8 mouse cellular contexts compared by ENCODE assay signal in genomic region chr4:41502171-41502940, GRCm38 (mm10). TPM values are rescaled to one million over a fixed set of nuclear protein-coding genes. Genes with fewer than 3 reads are reported as not detected.
DNase-seq lines count a peak whose midpoint lies in the region; TF ChIP-seq lines count a peak whose summit lies in the region.

No protein-coding gene starts in this region.

- H3K27ac ChIP-seq in liver, adult 2 months (replicated peaks; ENCODE audit: insufficient read depth, low read depth, low read length) = peak overlapping the region; percentile 76
- no peak overlapping the region for H3K27ac ChIP-seq in embryonic fibroblast, embryonic 13.5 days (ENCODE audit: insufficient read depth, low read length)

- 19% methylated on average over 20 of the region's 20 CpGs for WGBS in liver, adult 2 months

- TF ChIP-seq POLR2A in liver, adult 2 months (IDR thresholded peaks at IDR 0.05; ENCODE audit: extremely low read depth, insufficient read depth, low read length) = no peak
- TF ChIP-seq POLR2A in embryonic fibroblast, embryonic 13.5 days (IDR thresholded peaks at IDR 0.05; ENCODE audit: low read depth, low read length) = no peak

- no peaks in the 10 kb centered on the region for H3K27me3 ChIP-seq in liver, adult 2 months (ENCODE audit: control insufficient read depth, insufficient read depth, low read length)
- peaks cover 79% of the 10 kb centered on the region for H3K27me3 ChIP-seq in megakaryocyte, embryonic 14.5 days (replicated peaks)

- no peak for TF ChIP-seq CTCF in liver, adult 2 months (IDR thresholded peaks at IDR 0.05; ENCODE audit: low read depth, low read length)
- no peak for TF ChIP-seq CTCF in embryonic fibroblast, embryonic 13.5 days (IDR thresholded peaks at IDR 0.05; ENCODE audit: borderline replicate concordance, insufficient read depth, low read length)

- DNase-seq in liver, adult 2 months (ENCODE audit: extremely low read depth, low read depth, low spot score) = peak; percentile 62
- no peak for DNase-seq in liver
- peak; percentile 6 for DNase-seq in induced T-regulatory cell, adult 2 months (ENCODE audit: low read depth)
- no peak for DNase-seq in cerebellum, postnatal 36 days
- DNase-seq in cerebellum, postnatal 4 days (ENCODE audit: low spot score in 2 of 2) = no peak
- no peak for DNase-seq in frontal cortex, postnatal 14 days (ENCODE audit: low spot score in 2 of 2)

- peak overlapping the region; percentile 61 for H3K9ac ChIP-seq in liver, adult 2 months (ENCODE audit: low read depth, low read length)

- H3K79me2 ChIP-seq in liver, adult 2 months (ENCODE audit: control insufficient read depth, insufficient read depth, low read length) = peaks cover 23% of the 10 kb centered on the region

- peaks cover 22% of the 10 kb centered on the region for H3K4me1 ChIP-seq in liver, adult 2 months (ENCODE audit: control insufficient read depth, insufficient read depth, low read length)
- no peaks in the 10 kb centered on the region for H3K4me1 ChIP-seq in embryonic fibroblast, embryonic 13.5 days (ENCODE audit: control insufficient read depth, insufficient read depth, low read length)
- H3K4me1 ChIP-seq in megakaryocyte, embryonic 14.5 days = peaks cover 48% of the 10 kb centered on the region

- peaks cover 14% of the 10 kb centered on the region; the same call in 1 of the 2 replicates for H3K9me3 ChIP-seq in megakaryocyte, embryonic 14.5 days

- H3K36me3 ChIP-seq in liver, adult 2 months (ENCODE audit: control insufficient read depth, insufficient read depth, low read length) = peaks cover 9% of the 10 kb centered on the region; the same call in 1 of the 2 replicates
- no peaks in the 10 kb centered on the region for H3K36me3 ChIP-seq in megakaryocyte, embryonic 14.5 days (replicated peaks; ENCODE audit: low read length)

- H3K4me3 ChIP-seq in liver, adult 2 months (ENCODE audit: insufficient read depth, low read depth, low read length) = peak overlapping the region; percentile 65
- H3K4me3 ChIP-seq in embryonic fibroblast, embryonic 13.5 days (ENCODE audit: insufficient read depth, low read length) = peak overlapping the region; percentile 48
- H3K4me3 ChIP-seq in megakaryocyte, embryonic 14.5 days (replicated peaks) = peak overlapping the region; percentile 87

RNA-seq across cellular contexts. Expression of gene AI464131, which starts 0.5 kb away (rescaled TPM):
- 15.9 and 21.7 TPM in 2 replicates for total RNA-seq in liver, adult 2 months (2014; rRNA removed)
- 27.9 and 28.9 TPM in 2 replicates for polyA plus RNA-seq in liver, adult 2 months (2012; rRNA removed)
- polyA plus RNA-seq in embryonic fibroblast, embryonic 13.5 days (2011; ENCODE audit: insufficient read length, low read depth, missing spikeins) = 5.5 and 6.0 TPM in 2 replicates
- 0.07 TPM in 1 of 2 replicates, not detected in the other for polyA plus RNA-seq in megakaryocyte, embryonic 14.5 days (2012; ENCODE audit: insufficient read depth, low replicate concordance)

RNA-seq across cellular contexts. Expression of gene 1110017D15Rik, which starts 14.8 kb away (rescaled TPM):
- total RNA-seq in liver, adult 2 months (2014; rRNA removed) = not detected in 2 replicates
- 0.24 TPM in 1 of 2 replicates, not detected in the other for polyA plus RNA-seq in liver, adult 2 months (2012; rRNA removed)
- not detected in 2 replicates for polyA plus RNA-seq in embryonic fibroblast, embryonic 13.5 days (2011; ENCODE audit: insufficient read length, low read depth, missing spikeins)
- polyA plus RNA-seq in megakaryocyte, embryonic 14.5 days (2012; ENCODE audit: insufficient read depth, low replicate concordance) = 0.29 TPM in 1 of 2 replicates, not detected in the other

RNA-seq across cellular contexts. Expression of gene Nudt2, which starts 37.4 kb away (rescaled TPM):
- total RNA-seq in liver, adult 2 months (2014; rRNA removed) = 33.0 and 33.9 TPM in 2 replicates
- 18.3 and 18.6 TPM in 2 replicates for polyA plus RNA-seq in liver, adult 2 months (2012; rRNA removed)
- 28.6 and 40.4 TPM in 2 replicates for polyA plus RNA-seq in embryonic fibroblast, embryonic 13.5 days (2011; ENCODE audit: insufficient read length, low read depth, missing spikeins)
- 3.0 and 13.7 TPM in 2 replicates for polyA plus RNA-seq in megakaryocyte, embryonic 14.5 days (2012; ENCODE audit: insufficient read depth, low replicate concordance)

RNA-seq across cellular contexts. Expression of gene Kif24, which starts 37.7 kb away (rescaled TPM):
- 0.37 and 0.94 TPM in 2 replicates for total RNA-seq in liver, adult 2 months (2014; rRNA removed)
- polyA plus RNA-seq in liver, adult 2 months (2012; rRNA removed) = 0.27 and 0.43 TPM in 2 replicates
- polyA plus RNA-seq in embryonic fibroblast, embryonic 13.5 days (2011; ENCODE audit: insufficient read length, low read depth, missing spikeins) = 3.6 and 5.8 TPM in 2 replicates
- 1.2 and 1.9 TPM in 2 replicates for polyA plus RNA-seq in megakaryocyte, embryonic 14.5 days (2012; ENCODE audit: insufficient read depth, low replicate concordance)

Comparison
In these comparisons a context has a peak if more than half of its experiments do, and no peak if none do; other contexts are left out.
1. DNase-seq: peak in liver, adult 2 months (single experiment) and induced T-regulatory cell, adult 2 months (single experiment); none in liver (single experiment), cerebellum, postnatal 36 days (0 of 2), cerebellum, postnatal 4 days (0 of 2) and frontal cortex, postnatal 14 days (0 of 2).
2. Peak in every context shown above with its lines, with median percentiles within 50 percentile points of each other: H3K4me3 ChIP-seq.